Mouse (Mus musculus) limb, embryonic 13.5 days (tissue): Measurements from ENCODE around the gene Rsc1a1. TPM values are rescaled to one million over a fixed set of nuclear protein-coding genes. Genes with fewer than 3 reads are reported as not detected.

Experiments
- ATAC-seq: fragments of 200-750 bp; cut with Nextera tagmentation; 2 replicates; pipeline ENCODE4 v1.8.0; 2017; ENCODE audit warnings: low read depth, moderate number of reproducible peaks, moderate TSS enrichment; ENCODE audit not compliant: low FRiP score
- H3K27ac ChIP-seq: fragments of 300-500 bp; sonication (generic); 2 replicates; pipeline ENCODE4 v1.5.1; 2015; ENCODE audit warnings: inconsistent platforms, mild to moderate bottlenecking, moderate library complexity
- H3K27me3 ChIP-seq: fragments of 300-500 bp; sonication (generic); 2 replicates; pipeline ENCODE4 v1.6.1; 2015; ENCODE audit warnings: mild to moderate bottlenecking, inconsistent platforms
- H3K36me3 ChIP-seq: fragments of 300-500 bp; sonication (generic); 2 replicates; pipeline ENCODE4 v1.6.1; 2015; ENCODE audit warnings: inconsistent platforms, mild to moderate bottlenecking, moderate library complexity
- H3K4me1 ChIP-seq: fragments of 300-500 bp; sonication (generic); 2 replicates; pipeline ENCODE4 v1.6.1; 2015; ENCODE audit warnings: inconsistent platforms
- H3K4me2 ChIP-seq: fragments of 300-500 bp; sonication (generic); replicated peaks from 2 replicates; pipeline ENCODE4 v1.6.1; 2015; ENCODE audit warnings: inconsistent platforms, mild to moderate bottlenecking, moderate library complexity
- H3K4me3 ChIP-seq: fragments of 300-500 bp; sonication (generic); 2 replicates; pipeline ENCODE4 v1.5.1; 2015; ENCODE audit warnings: moderate library complexity, mild to moderate bottlenecking, inconsistent platforms
- H3K9ac ChIP-seq: fragments of 300-500 bp; sonication (generic); 2 replicates; pipeline ENCODE4 v1.6.1; 2015; ENCODE audit warnings: mild to moderate bottlenecking, inconsistent platforms
- H3K9me3 ChIP-seq: fragments of 300-500 bp; sonication (generic); 2 replicates; pipeline ENCODE4 v1.6.1; 2016; ENCODE audit warnings: inconsistent platforms
- WGBS: fragments of 180-500 bp; shearing (Covaris S2); methylation state at CpG from one replicate; pipeline ENCODE4 v1.1.7; 2015; 5-methylcytosine and 5-hydroxymethylcytosine counted together
- polyA plus RNA-seq: library from polyadenylated mRNA; unstranded; fragments of >200 nt; fragmentation: Nextera tagmentation; extraction: Ambion mirVana; gene quantifications from 2 replicates; pipeline ENCODE4 v1.2.1, GENCODE M21; 2015

The Rsc1a1 gene
- polyA plus RNA-seq, 1 experiment from 2014 or later = 1.3 TPM

DNA sequence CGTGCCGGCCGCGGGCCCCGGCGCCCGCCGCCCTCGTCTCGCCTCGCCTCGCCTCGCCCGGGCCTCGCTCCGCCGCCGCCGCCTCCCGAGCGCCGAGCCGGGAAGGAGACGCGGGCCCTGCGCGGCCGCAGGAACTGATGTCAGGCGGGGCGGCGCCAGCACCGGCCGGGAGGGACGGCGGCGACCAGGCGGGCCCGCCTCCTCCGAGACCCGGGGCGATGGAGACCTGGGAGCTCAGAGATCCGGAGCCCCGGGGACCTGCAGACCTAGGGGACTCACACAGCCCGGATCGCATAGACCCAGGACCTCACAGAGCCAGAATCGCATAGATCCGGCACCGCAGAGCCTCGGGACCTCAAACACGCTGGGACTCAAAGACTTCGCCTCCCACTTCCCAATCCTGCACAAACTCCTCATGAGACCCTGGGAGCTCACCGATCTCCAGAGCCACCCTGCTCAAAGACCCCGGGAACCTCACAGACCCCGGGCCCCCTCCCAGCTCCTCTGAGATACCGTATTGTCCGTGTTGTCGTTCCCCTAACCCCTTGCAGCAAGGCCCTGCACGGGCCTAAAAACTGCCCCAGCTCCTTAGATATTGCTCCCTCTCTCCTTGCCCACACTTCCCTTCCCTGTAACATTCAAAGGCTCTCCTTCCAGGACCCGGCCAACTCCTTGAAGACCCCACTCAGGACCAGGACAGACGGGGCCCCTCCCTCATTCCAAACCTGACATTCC lies 21.2 kb downstream of the Rsc1a1 start:
- no peaks in the 10 kb centered on the region for H3K9me3 ChIP-seq
- H3K4me1 ChIP-seq = peaks cover 21% of the 10 kb centered on the region
- no peaks in the 10 kb centered on the region for H3K27me3 ChIP-seq
- peaks cover 29% of the 10 kb centered on the region for H3K36me3 ChIP-seq
- peak overlapping the region; percentile 52 for H3K27ac ChIP-seq
- under 1% methylated on average over 60 of the region's 60 CpGs for WGBS
- ATAC-seq = peak; percentile 72; the same call in 1 of the 2 replicates
- peak overlapping the region; percentile 84 for H3K4me3 ChIP-seq
- H3K9ac ChIP-seq = peak overlapping the region; percentile 95
- peak overlapping the region; percentile 90 for H3K4me2 ChIP-seq

GRCm38 (mm10) chr4:141663122-141663931 lies 22.1 kb downstream of the Rsc1a1 start:
- peak overlapping the region; percentile 95 for H3K9ac ChIP-seq
- H3K27ac ChIP-seq = peak overlapping the region; percentile 52; the same call in 1 of the 2 replicates
- H3K4me3 ChIP-seq = peak overlapping the region; percentile 84
- H3K4me2 ChIP-seq = peak overlapping the region; percentile 90
- peak; percentile 29; the same call in 1 of the 2 replicates for ATAC-seq
- WGBS = 5% methylated on average over 41 of the region's 47 CpGs
- peaks cover 37% of the 10 kb centered on the region for H3K36me3 ChIP-seq
- peaks cover 21% of the 10 kb centered on the region for H3K4me1 ChIP-seq
- no peaks in the 10 kb centered on the region for H3K9me3 ChIP-seq
- H3K27me3 ChIP-seq = no peaks in the 10 kb centered on the region

DNA sequence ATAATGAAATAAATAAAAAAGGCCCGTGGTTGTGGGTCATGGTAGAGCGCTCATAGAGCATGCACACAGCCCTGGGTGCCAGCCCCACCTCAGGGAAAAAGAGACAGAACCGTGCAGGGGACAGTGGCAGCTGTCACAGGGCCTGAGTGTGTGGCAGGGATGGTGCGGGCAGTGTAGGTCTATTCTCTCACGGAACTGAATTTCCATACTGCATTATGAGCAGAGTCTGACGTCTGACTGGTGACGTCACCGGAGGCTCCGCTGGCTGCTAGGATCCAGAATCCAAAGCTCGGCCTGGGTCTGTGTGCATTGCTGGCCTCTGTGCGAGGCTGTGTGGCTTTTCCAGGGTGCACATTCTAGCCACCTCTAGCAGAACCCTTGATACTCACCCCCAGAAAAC lies 24.5 kb downstream of the Rsc1a1 start:
- no peak overlapping the region for H3K4me3 ChIP-seq
- no peak for ATAC-seq
- H3K36me3 ChIP-seq = peaks cover 54% of the 10 kb centered on the region
- H3K4me2 ChIP-seq = no peak overlapping the region
- no peaks in the 10 kb centered on the region for H3K27me3 ChIP-seq
- whole genome bisulfite sequencing = 92% methylated on average over 11 of the region's 11 CpGs
- H3K27ac ChIP-seq = no peak overlapping the region
- no peak overlapping the region for H3K9ac ChIP-seq
- no peaks in the 10 kb centered on the region for H3K9me3 ChIP-seq
- H3K4me1 ChIP-seq = peaks cover 21% of the 10 kb centered on the region

DNA sequence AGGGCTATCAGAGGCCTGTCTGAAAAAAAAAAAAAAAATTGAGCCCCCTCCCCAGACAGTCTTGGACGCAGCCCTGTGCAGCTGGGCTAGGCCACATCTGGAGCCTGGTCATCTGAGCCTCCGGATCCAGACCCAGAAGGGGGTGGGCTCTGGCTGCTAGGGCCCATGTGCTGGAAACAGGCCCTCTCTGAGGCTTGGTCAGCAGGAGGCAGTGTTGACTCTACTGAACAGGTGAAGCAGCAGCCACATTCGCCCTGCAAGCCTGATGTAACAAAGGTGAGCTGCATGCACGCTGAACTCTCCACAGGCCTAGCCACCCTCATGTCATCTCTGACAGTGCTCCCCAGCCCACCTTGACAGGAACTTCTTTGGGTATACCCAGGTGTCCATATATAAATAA lies 25.7 kb downstream of the Rsc1a1 start:
- Histone ChIP-seq H3K4me2 (no peak overlapping the region), H3K36me3 (peaks cover 62% of the 10 kb centered on the region), H3K27ac (no peak overlapping the region), H3K4me3 (no peak overlapping the region), H3K9ac (no peak overlapping the region), H3K27me3 (no peaks in the 10 kb centered on the region), H3K9me3 (no peaks in the 10 kb centered on the region), H3K4me1 (peaks cover 17% of the 10 kb centered on the region)
- ATAC-seq = no peak
- WGBS = 50% methylated on average over 4 of the region's 4 CpGs

DNA sequence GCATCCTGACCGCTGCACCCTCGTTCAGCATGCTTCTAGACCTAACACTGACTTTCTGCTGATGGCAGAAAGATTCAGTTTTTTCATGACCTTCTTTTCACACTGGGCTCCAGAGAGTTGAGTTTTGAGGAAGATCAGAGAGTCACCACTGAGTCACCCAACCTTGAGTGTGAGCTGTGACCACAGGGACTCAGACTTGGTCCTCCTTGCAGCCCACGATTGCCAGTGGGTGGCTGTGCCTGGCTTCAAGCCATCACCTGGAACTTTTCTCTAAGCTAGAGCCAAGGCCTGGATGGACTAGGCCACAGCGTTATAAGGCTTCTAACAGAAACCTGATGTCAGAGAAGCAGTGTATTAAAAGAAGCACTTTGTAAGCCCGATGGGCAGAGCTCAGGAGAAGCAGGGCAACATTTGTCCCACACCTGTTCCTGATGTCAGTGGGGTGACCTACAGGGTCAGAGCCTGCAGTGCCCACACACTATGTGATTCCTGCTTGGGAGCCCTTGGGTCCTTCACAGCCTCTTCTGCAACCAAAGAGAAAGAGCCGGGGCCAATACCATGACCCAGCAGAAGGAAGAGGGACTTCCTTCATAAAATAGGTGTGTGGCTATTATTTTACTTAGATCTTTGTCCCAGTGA lies 26.4 kb downstream of the Rsc1a1 start:
- WGBS = 81% methylated on average over 6 of the region's 6 CpGs
- Histone ChIP-seq H3K9me3 (no peaks in the 10 kb centered on the region), H3K4me1 (peaks cover 13% of the 10 kb centered on the region), H3K4me2 (no peak overlapping the region), H3K36me3 (peaks cover 69% of the 10 kb centered on the region), H3K27ac (no peak overlapping the region), H3K4me3 (no peak overlapping the region), H3K9ac (no peak overlapping the region), H3K27me3 (no peaks in the 10 kb centered on the region)
- ATAC-seq = no peak

DNA sequence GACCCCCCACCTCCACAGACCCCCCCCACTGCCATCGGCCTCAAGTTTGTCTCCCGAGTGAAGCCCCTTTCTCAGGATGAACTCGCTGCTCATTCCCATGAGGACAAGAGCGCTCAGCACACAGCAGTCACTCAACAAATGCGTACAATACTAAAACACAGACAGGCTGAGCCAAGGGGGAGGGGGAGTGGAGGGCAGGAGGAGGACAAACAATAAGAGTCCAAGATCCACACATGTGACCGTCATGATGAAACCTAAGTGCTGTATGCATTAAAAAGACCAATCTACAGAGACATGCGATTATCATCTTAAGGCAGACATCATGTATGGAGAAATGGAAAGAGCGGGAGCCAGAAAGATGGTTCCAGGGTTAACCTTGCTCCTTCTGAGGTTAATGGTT lies 28.5 kb downstream of the Rsc1a1 start:
- peaks cover 83% of the 10 kb centered on the region for H3K36me3 ChIP-seq
- H3K4me2 ChIP-seq = no peak overlapping the region
- H3K4me1 ChIP-seq = no peaks in the 10 kb centered on the region
- H3K27ac ChIP-seq = no peak overlapping the region
- H3K27me3 ChIP-seq = no peaks in the 10 kb centered on the region
- no peak overlapping the region for H3K4me3 ChIP-seq
- no peak for ATAC-seq
- WGBS = 93% methylated on average over 8 of the region's 8 CpGs
- no peaks in the 10 kb centered on the region for H3K9me3 ChIP-seq
- H3K9ac ChIP-seq = no peak overlapping the region

DNA sequence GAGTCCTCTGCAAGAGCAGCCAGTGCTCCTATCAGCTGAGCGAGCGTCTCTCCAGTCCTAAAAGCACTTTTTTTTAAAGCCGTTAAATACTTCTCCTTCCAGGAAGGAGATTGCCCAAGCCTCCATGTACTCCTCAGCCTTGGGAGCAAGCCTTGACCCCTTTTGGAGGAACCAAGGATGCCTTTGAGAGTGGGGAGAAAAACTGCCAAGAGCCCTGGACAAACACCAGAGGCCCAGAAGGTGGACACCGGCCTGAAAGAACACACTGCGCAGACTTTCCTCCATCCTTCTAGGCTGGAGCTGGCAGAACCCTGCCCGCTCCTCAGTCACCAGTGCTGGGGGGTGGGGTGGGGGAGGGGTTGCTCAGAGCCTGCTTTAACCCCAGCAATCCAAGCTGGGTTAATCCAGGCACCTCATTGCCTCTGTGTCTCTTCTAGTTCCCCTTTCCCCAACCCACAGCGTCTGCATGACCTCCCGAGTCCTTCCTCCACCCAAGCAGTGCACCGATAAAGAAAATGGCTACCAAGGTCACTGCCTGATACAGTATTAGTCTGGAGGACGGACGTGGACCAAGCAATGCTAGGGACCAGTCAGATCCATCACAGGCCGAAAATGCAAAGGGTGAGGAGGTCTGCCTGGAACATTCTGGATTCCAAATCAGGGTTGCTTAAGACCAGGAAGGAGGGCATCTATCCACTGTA lies 29.3 kb downstream of the Rsc1a1 start:
- peaks cover 81% of the 10 kb centered on the region for H3K36me3 ChIP-seq
- H3K4me1 ChIP-seq = no peaks in the 10 kb centered on the region
- ATAC-seq = no peak
- no peaks in the 10 kb centered on the region for H3K9me3 ChIP-seq
- H3K27me3 ChIP-seq = no peaks in the 10 kb centered on the region
- H3K4me3 ChIP-seq = no peak overlapping the region
- H3K27ac ChIP-seq = no peak overlapping the region
- H3K9ac ChIP-seq = no peak overlapping the region
- 85% methylated on average over 12 of the region's 12 CpGs for WGBS
- no peak overlapping the region for H3K4me2 ChIP-seq

GRCm38 (mm10) chr4:141654509-141654908 lies 30.9 kb downstream of the Rsc1a1 start:
- Histone ChIP-seq H3K27me3 (no peaks in the 10 kb centered on the region), H3K9me3 (no peaks in the 10 kb centered on the region), H3K4me2 (no peak overlapping the region), H3K36me3 (peaks cover 67% of the 10 kb centered on the region), H3K4me3 (no peak overlapping the region), H3K27ac (no peak overlapping the region), H3K4me1 (peaks cover 13% of the 10 kb centered on the region), H3K9ac (no peak overlapping the region)
- WGBS = 90% methylated on average over 6 of the region's 6 CpGs
- no peak for ATAC-seq

GRCm38 (mm10) chr4:141653813-141654212 lies 31.6 kb downstream of the Rsc1a1 start:
- H3K27me3 ChIP-seq = no peaks in the 10 kb centered on the region
- WGBS = 92% methylated on average over 13 of the region's 13 CpGs
- H3K4me2 ChIP-seq = no peak overlapping the region
- no peak overlapping the region for H3K27ac ChIP-seq
- H3K4me3 ChIP-seq = no peak overlapping the region
- peaks cover 20% of the 10 kb centered on the region for H3K4me1 ChIP-seq
- H3K36me3 ChIP-seq = peaks cover 65% of the 10 kb centered on the region
- H3K9me3 ChIP-seq = no peaks in the 10 kb centered on the region
- no peak for ATAC-seq
- H3K9ac ChIP-seq = no peak overlapping the region

DNA sequence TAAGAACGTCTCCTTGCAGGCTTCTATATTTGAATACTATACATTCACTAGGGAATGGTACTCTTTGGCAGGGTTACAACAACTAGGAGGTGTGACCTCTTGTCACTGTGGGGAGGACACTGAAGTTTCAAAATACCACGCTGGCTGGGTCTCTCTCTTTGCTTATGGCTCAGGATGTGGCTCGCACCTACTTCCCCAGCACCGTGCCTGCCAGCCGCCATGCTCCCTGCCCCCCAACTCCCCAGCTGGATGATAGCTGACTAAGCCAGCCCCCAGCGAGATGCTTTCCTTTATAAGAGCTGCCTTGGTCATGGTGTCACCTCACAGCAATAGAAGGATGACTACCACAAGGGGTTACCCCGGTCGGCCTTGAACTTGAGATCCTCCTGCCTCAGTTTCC lies 32.4 kb downstream of the Rsc1a1 start:
- ATAC-seq = no peak
- 90% methylated on average over 8 of the region's 8 CpGs for WGBS

GRCm38 (mm10) chr4:141651944-141652343 lies 33.5 kb downstream of the Rsc1a1 start:
- peaks cover 28% of the 10 kb centered on the region for H3K4me1 ChIP-seq
- no peaks in the 10 kb centered on the region for H3K27me3 ChIP-seq
- H3K4me2 ChIP-seq = no peak overlapping the region
- H3K4me3 ChIP-seq = no peak overlapping the region
- ATAC-seq = no peak
- H3K27ac ChIP-seq = no peak overlapping the region
- no peaks in the 10 kb centered on the region for H3K9me3 ChIP-seq
- 91% methylated on average over 10 of the region's 10 CpGs for WGBS
- H3K36me3 ChIP-seq = peaks cover 63% of the 10 kb centered on the region
- H3K9ac ChIP-seq = no peak overlapping the region

More for the DNA sequence above, 32.4 kb downstream of the Rsc1a1 start:
- peaks cover 66% of the 10 kb centered on the region for H3K36me3 ChIP-seq
- no peaks in the 10 kb centered on the region for H3K9me3 ChIP-seq
- no peaks in the 10 kb centered on the region for H3K27me3 ChIP-seq
- H3K9ac ChIP-seq = no peak overlapping the region
- H3K27ac ChIP-seq = no peak overlapping the region
- no peak overlapping the region for H3K4me2 ChIP-seq
- H3K4me1 ChIP-seq = peaks cover 28% of the 10 kb centered on the region
- H3K4me3 ChIP-seq = no peak overlapping the region
